Mouse (Mus musculus) ES-E14 (cell line): ENCODE measurements at regions not wholly inside any gene's neighbourhood (a gene's known extent, or its start where the extent isn't known, plus 50 kb on each side); places are given as distances from the start of the nearest gene placed in this dataset.

ENCODE experiments used
- CHD2 ChIP-seq: IDR thresholded peaks from 2 replicates; pipeline ENCODE4 v1.6.1; 2014; ENCODE audit warnings: mild to moderate bottlenecking, low read depth, low read length, inconsistent platforms
- HCFC1 ChIP-seq: IDR thresholded peaks from 2 replicates; pipeline ENCODE4 v1.6.1; 2012; ENCODE audit warnings: low read length, inconsistent platforms, borderline replicate concordance; ENCODE audit not compliant: insufficient read depth
- MAFK ChIP-seq: IDR thresholded peaks from 2 replicates; pipeline ENCODE4 v1.6.1; 2014; ENCODE audit warnings: mild to moderate bottlenecking, low read depth, low read length, inconsistent platforms; ENCODE audit not compliant: insufficient read depth
- ZC3H11A ChIP-seq: IDR thresholded peaks from 2 replicates; pipeline ENCODE4 v1.6.1; 2012; ENCODE audit warnings: low read depth, mild to moderate bottlenecking, inconsistent platforms, low read length, borderline replicate concordance
- ZNF384 ChIP-seq: IDR thresholded peaks from 2 replicates; pipeline ENCODE4 v1.6.1; 2012; ENCODE audit warnings: low read depth, low read length, inconsistent platforms

DNA sequence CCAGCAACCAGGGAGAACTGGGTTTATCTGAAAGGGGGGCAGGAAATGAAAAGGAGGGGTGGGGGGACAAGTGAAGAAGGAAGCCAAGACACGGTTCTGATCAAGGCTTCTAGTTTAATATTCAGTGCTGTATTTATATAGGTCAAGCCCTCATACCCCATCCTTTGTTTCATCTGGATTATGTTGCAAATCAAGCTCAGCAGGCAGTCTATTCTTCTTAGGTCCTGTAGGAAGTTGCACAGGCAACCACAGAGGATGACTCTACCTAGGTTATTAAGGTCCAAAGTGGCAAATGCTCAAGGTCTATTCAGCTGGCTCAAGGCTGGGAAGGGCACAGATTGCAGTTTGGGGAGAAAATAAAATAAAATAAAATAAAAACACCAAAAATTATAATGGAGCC is 525.2 kb upstream of the Cox7c start:
- TF ChIP-seq ZC3H11A (no peak), ZNF384 (no peak), HCFC1 (no peak), MAFK (no peak), CHD2 (no peak)
